Mouse (Mus musculus): ENCODE data around the gene Higd1a. TPM values are rescaled to one million over a fixed set of nuclear protein-coding genes. Genes with fewer than 3 reads are reported as not detected.

Higd1a gene
- polyA plus RNA-seq, 1 experiment from 2014 or later, result 133 TPM

DNA sequence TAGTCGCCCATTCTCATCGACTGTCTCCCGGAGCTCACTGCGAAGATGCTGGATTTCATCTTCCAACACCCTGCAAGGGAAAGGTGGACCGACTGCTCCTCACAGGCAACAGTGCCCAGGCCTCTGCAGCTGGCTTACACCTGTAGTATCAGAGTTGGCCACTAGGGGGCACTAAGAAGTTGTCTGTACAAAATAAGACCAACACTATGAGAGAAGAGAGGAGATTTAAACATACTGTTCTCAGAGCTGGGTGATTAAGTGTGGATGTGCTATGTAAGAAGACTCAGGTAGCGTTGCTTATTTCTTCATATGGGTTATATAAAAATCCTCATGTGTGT, 27.2 kb downstream of the Higd1a start:
- Histone ChIP-seq H3K4me2 (replicated peaks; ENCODE audit: low read depth, low read length) (no peak overlapping the region), H3K36me3 (ENCODE audit: control insufficient read depth, insufficient read depth, low read length) (no peaks in the 10 kb centered on the region), H3K4me1 (ENCODE audit: control insufficient read depth, insufficient read depth, low read length) (no peaks in the 10 kb centered on the region), H3K27me3 (ENCODE audit: control insufficient read depth, insufficient read depth, low read length) (no peaks in the 10 kb centered on the region), H3K9ac (ENCODE audit: low read depth, low read length) (no peak overlapping the region), H3K27ac (ENCODE audit: low read depth, low read length) (no peak overlapping the region), H3K9me3 (ENCODE audit: control insufficient read depth, low read length) (no peaks in the 10 kb centered on the region), H3K4me3 (ENCODE audit: low read length) (no peak overlapping the region)
- peak; percentile 22; the same call in 1 of the 2 replicates for ATAC-seq (ENCODE audit: low FRiP score, low TSS enrichment)
- WGBS, result 31% methylated on average over 6 of the region's 6 CpGs

DNA sequence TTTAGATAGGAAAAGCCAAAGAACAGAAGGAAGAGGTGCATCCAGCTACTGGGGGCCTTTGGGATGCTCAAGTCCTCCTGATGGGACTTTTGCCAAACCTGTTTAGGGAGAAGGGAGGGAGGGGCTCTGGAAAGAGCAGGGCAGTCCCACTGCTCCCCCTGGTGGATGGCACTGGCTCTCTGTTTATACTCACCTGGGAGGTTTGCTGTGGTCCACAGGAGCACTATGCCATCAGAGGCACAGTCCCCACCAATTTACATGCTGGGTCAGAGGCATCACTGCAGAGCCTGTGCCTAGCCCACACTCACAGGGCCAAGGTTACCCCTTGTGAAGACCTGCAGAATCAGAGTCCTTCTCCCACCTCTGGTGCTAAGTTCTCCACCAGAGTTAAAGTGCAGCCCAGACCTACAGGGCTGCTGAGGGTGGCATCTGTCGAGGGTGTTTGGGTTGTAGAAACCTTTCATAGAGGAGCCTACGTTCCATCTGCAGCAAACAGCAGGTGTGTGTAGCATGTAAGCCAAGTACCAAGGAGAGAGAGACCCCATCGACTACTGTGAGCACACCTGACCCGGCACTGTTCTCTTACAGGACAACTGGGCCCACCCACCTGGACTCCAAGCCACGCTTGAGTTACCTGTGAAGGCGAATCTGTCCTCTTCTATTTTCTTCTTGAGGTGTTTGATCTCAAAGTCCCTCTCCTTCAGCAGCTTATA, 27.8 kb downstream of the Higd1a start:
- Histone ChIP-seq H3K4me3 (ENCODE audit: low read length) (no peak overlapping the region), H3K4me2 (replicated peaks; ENCODE audit: low read depth, low read length) (no peak overlapping the region), H3K27ac (ENCODE audit: low read depth, low read length) (no peak overlapping the region), H3K9ac (ENCODE audit: low read depth, low read length) (no peak overlapping the region), H3K36me3 (ENCODE audit: control insufficient read depth, insufficient read depth, low read length) (no peaks in the 10 kb centered on the region), H3K4me1 (ENCODE audit: control insufficient read depth, insufficient read depth, low read length) (no peaks in the 10 kb centered on the region), H3K9me3 (ENCODE audit: control insufficient read depth, low read length) (no peaks in the 10 kb centered on the region), H3K27me3 (ENCODE audit: control insufficient read depth, insufficient read depth, low read length) (no peaks in the 10 kb centered on the region)
- ATAC-seq (ENCODE audit: low FRiP score, low TSS enrichment), result no peak
- WGBS, result 83% methylated on average over 6 of the region's 6 CpGs

DNA sequence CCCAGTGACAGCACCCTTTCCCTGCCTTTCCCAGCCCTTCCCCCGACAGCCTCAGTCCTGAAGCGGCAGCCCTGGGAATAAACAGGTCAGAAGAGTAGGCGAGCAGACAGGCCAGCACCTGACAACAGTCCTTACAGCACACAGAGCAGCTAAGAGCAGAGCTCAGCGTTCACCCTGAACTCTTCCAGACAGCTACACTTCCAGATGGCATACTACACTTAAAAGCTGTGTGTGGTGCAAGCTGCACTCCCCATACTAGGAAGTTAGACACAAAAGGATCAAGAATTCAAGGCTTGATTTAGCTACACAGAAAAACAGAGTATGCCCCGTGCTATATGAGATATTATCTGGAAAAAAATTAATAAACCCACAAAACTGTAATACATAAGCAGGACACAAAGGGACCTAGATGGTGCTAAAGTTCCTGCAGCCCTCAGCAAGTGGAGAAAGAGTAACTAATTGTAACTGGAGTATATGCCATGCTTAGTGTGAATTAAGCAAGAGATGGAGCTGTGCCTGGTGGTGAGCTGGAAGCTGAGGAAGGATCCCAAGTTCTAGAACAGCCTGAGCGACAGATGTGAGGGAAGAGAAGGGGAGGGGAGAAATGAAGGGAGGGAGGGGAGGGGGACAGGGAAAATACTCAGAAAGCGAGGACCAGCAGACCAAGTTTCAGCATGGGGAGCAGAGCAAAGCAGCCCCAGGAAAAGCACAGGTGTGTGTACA, 28.7 kb downstream of the Higd1a start:
- 67% methylated on average over 7 of the region's 7 CpGs for WGBS
- no peaks in the 10 kb centered on the region for H3K9me3 ChIP-seq (ENCODE audit: control insufficient read depth, low read length)
- H3K27me3 ChIP-seq (ENCODE audit: control insufficient read depth, insufficient read depth, low read length), result no peaks in the 10 kb centered on the region
- H3K4me2 ChIP-seq (replicated peaks; ENCODE audit: low read depth, low read length), result no peak overlapping the region
- no peaks in the 10 kb centered on the region for H3K4me1 ChIP-seq (ENCODE audit: control insufficient read depth, insufficient read depth, low read length)
- ATAC-seq (ENCODE audit: low FRiP score, low TSS enrichment), result no peak
- no peak overlapping the region for H3K9ac ChIP-seq (ENCODE audit: low read depth, low read length)
- no peak overlapping the region for H3K4me3 ChIP-seq (ENCODE audit: low read length)
- H3K36me3 ChIP-seq (ENCODE audit: control insufficient read depth, insufficient read depth, low read length), result no peaks in the 10 kb centered on the region
- no peak overlapping the region for H3K27ac ChIP-seq (ENCODE audit: low read depth, low read length)

DNA sequence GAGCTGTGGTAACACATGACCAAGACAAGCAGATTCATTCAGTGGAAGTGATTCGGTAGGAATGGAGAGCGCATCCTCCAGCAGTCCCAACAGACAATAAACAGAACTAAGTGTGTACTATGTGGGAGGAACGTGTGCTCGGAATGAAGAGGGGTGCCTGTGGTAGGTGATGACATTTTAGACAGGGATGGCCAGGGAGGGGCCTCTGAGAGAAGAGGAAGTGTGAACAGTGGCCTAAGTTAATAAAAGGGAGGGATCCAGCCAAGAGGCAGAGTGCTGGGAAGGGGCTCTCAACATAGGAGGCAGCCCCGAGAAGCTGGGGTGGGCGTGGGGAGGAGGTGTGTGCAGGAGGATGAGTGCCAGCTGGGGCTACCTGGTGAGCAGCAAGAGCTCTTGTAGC, 29.8 kb downstream of the Higd1a start:
- WGBS, result 72% methylated on average over 6 of the region's 6 CpGs

DNA sequence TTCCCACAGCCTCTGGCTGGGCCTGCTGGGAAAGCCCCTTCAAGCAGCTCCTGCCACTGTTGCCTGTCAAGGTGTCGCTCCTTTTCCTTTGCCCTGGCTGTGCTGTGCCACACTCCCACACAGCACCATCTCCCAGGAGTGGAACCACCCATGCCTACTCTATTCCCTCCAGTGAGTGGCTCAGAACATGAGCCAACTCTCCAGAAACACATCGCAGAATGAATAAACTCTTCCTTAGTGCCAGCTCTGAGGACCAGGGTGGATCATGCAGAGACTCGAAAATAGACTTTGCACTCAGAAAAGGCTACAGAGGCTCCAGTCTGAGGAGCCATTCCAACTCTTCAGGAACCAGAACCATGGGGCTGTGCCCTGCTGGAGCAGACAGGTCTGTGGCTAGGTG, 31.8 kb downstream of the Higd1a start:
- H3K4me1 ChIP-seq (ENCODE audit: control insufficient read depth, insufficient read depth, low read length), result no peaks in the 10 kb centered on the region
- no peaks in the 10 kb centered on the region for H3K36me3 ChIP-seq (ENCODE audit: control insufficient read depth, insufficient read depth, low read length)
- H3K27ac ChIP-seq (ENCODE audit: low read depth, low read length), result no peak overlapping the region
- H3K9ac ChIP-seq (ENCODE audit: low read depth, low read length), result no peak overlapping the region
- WGBS, result 91% methylated on average over 3 of the region's 3 CpGs
- H3K9me3 ChIP-seq (ENCODE audit: control insufficient read depth, low read length), result no peaks in the 10 kb centered on the region
- no peaks in the 10 kb centered on the region for H3K27me3 ChIP-seq (ENCODE audit: control insufficient read depth, insufficient read depth, low read length)
- ATAC-seq (ENCODE audit: low FRiP score, low TSS enrichment), result no peak
- no peak overlapping the region for H3K4me2 ChIP-seq (replicated peaks; ENCODE audit: low read depth, low read length)
- no peak overlapping the region for H3K4me3 ChIP-seq (ENCODE audit: low read length)

More for the DNA sequence above, 29.8 kb downstream of the Higd1a start:
- Histone ChIP-seq H3K27me3 (ENCODE audit: control insufficient read depth, insufficient read depth, low read length) (no peaks in the 10 kb centered on the region), H3K9ac (ENCODE audit: low read depth, low read length) (no peak overlapping the region), H3K4me3 (ENCODE audit: low read length) (no peak overlapping the region), H3K4me2 (replicated peaks; ENCODE audit: low read depth, low read length) (no peak overlapping the region), H3K9me3 (ENCODE audit: control insufficient read depth, low read length) (no peaks in the 10 kb centered on the region), H3K4me1 (ENCODE audit: control insufficient read depth, insufficient read depth, low read length) (no peaks in the 10 kb centered on the region), H3K36me3 (ENCODE audit: control insufficient read depth, insufficient read depth, low read length) (no peaks in the 10 kb centered on the region), H3K27ac (ENCODE audit: low read depth, low read length) (no peak overlapping the region)
- ATAC-seq (ENCODE audit: low FRiP score, low TSS enrichment), result no peak

DNA sequence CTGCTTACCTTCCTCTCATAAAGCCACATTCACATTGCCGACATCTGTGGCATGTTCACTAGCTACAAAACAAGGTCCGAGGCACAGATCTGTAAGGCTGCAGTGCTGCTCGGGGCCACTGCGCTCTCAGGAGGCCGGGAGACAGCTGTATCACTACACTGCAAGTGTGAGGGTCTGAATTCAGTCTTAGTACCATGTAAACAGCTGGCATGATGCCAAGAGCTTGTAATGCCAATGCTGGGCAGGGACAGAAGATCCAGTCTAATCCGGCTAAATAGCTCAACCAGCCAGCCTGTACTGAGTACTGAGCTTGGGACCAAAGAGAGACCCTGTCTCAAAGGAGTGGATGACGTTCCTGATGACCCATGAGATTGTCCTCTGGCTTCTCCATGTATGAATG, 34.2 kb downstream of the Higd1a start:
- ATAC-seq (ENCODE audit: low FRiP score, low TSS enrichment), result no peak
- 83% methylated on average over 7 of the region's 7 CpGs for WGBS
- Histone ChIP-seq H3K36me3 (ENCODE audit: control insufficient read depth, insufficient read depth, low read length) (no peaks in the 10 kb centered on the region), H3K9ac (ENCODE audit: low read depth, low read length) (no peak overlapping the region), H3K9me3 (ENCODE audit: control insufficient read depth, low read length) (no peaks in the 10 kb centered on the region), H3K4me3 (ENCODE audit: low read length) (no peak overlapping the region), H3K27ac (ENCODE audit: low read depth, low read length) (no peak overlapping the region), H3K4me1 (ENCODE audit: control insufficient read depth, insufficient read depth, low read length) (no peaks in the 10 kb centered on the region), H3K4me2 (replicated peaks; ENCODE audit: low read depth, low read length) (no peak overlapping the region), H3K27me3 (ENCODE audit: control insufficient read depth, insufficient read depth, low read length) (no peaks in the 10 kb centered on the region)

DNA sequence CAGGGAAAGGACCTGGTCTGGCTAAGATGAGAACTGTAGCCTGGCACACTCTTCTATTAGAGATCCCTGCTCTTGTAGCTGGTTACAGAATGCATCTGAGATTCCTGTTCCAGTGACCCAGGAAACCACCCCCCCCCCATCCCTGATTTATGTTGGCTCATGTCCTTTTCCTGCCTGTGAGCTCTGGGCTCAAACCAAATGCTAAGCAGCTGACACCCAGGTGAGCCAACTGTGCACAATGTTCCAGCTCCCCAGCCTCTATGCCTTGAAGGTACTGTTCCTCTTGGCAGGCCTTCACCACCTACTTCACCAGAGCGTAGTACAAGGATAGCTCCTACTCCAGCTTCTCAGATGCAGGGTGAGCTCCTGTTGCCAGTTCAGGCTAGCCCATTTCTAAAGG, 35.1 kb downstream of the Higd1a start:
- 0 out of 2 replicates have a peak, but pooled peaks have one; percentile 4 for ATAC-seq (ENCODE audit: low FRiP score, low TSS enrichment)
- WGBS, result 91% methylated on average over 1 of the region's 1 CpGs
- no peaks in the 10 kb centered on the region for H3K9me3 ChIP-seq (ENCODE audit: control insufficient read depth, low read length)
- no peak overlapping the region for H3K4me3 ChIP-seq (ENCODE audit: low read length)
- H3K4me1 ChIP-seq (ENCODE audit: control insufficient read depth, insufficient read depth, low read length), result no peaks in the 10 kb centered on the region
- H3K36me3 ChIP-seq (ENCODE audit: control insufficient read depth, insufficient read depth, low read length), result no peaks in the 10 kb centered on the region
- H3K27ac ChIP-seq (ENCODE audit: low read depth, low read length), result no peak overlapping the region
- H3K4me2 ChIP-seq (replicated peaks; ENCODE audit: low read depth, low read length), result no peak overlapping the region
- H3K27me3 ChIP-seq (ENCODE audit: control insufficient read depth, insufficient read depth, low read length), result no peaks in the 10 kb centered on the region
- no peak overlapping the region for H3K9ac ChIP-seq (ENCODE audit: low read depth, low read length)

DNA sequence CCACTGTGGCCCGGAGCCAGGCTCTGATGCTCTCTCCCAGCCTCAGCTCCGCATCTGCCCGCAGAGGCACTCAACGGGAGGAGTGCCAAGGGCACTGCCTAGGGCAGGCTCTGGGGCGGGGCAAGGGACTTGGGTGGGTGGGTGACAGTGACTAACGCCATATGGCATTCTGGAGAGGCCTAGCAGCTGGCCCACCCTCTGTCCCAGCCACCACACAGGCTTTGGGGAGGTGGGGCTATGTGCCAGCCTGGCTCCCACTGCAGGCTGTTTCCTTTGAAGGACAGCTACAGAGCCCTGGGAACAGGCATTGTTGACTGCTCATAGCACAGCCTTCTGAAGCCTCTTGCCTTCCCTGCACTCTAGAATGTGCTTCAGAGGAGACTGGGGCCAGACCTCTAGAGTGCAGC, 35.6 kb downstream of the Higd1a start:
- no peak overlapping the region for H3K9ac ChIP-seq (ENCODE audit: low read depth, low read length)
- no peaks in the 10 kb centered on the region for H3K4me1 ChIP-seq (ENCODE audit: control insufficient read depth, insufficient read depth, low read length)
- no peaks in the 10 kb centered on the region for H3K36me3 ChIP-seq (ENCODE audit: control insufficient read depth, insufficient read depth, low read length)
- H3K4me2 ChIP-seq (replicated peaks; ENCODE audit: low read depth, low read length), result no peak overlapping the region
- H3K27ac ChIP-seq (ENCODE audit: low read depth, low read length), result no peak overlapping the region
- no peaks in the 10 kb centered on the region for H3K27me3 ChIP-seq (ENCODE audit: control insufficient read depth, insufficient read depth, low read length)
- no peaks in the 10 kb centered on the region for H3K9me3 ChIP-seq (ENCODE audit: control insufficient read depth, low read length)
- H3K4me3 ChIP-seq (ENCODE audit: low read length), result no peak overlapping the region
- 0 out of 2 replicates have a peak, but pooled peaks have one; percentile 20 for ATAC-seq (ENCODE audit: low FRiP score, low TSS enrichment)
- 67% methylated on average over 6 of the region's 6 CpGs for WGBS

DNA sequence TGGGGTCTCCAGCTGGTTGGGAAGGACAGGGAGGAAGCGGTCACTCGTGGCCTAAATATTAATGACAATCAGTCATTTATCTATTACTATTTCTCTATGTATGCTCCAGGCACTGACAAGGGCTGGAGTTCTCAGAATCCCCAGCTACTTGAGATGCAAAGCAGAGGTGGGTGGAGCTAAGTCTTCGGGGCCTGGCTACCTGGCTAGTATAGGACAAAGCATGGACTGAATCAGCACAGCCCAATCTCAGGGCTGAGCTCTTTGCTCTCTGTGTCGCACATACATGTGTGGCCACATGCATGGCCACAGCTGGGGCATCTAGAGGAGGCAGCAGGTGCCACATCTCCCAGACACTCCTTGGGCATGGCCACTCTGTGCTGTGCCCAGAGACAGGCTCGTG, 37.4 kb downstream of the Higd1a start:
- Histone ChIP-seq H3K9me3 (ENCODE audit: control insufficient read depth, low read length) (no peaks in the 10 kb centered on the region), H3K9ac (ENCODE audit: low read depth, low read length) (no peak overlapping the region), H3K27me3 (ENCODE audit: control insufficient read depth, insufficient read depth, low read length) (no peaks in the 10 kb centered on the region), H3K4me3 (ENCODE audit: low read length) (no peak overlapping the region), H3K36me3 (ENCODE audit: control insufficient read depth, insufficient read depth, low read length) (no peaks in the 10 kb centered on the region), H3K4me2 (replicated peaks; ENCODE audit: low read depth, low read length) (no peak overlapping the region), H3K27ac (ENCODE audit: low read depth, low read length) (no peak overlapping the region), H3K4me1 (ENCODE audit: control insufficient read depth, insufficient read depth, low read length) (no peaks in the 10 kb centered on the region)
- WGBS, result 67% methylated on average over 5 of the region's 5 CpGs
- no peak for ATAC-seq (ENCODE audit: low FRiP score, low TSS enrichment)

Measured in kidney, embryonic 14.5 days (tissue).